Mouse (Mus musculus): ENCODE results near the gene Gm47189.
"Not testable (repeated sequence)": the region's sequence is repeated elsewhere in the genome, so short reads cannot be mapped to it uniquely, and the experiment has no call there.

GRCm38 (mm10) chr14:41772341-41772740 is at the start of gene Gm47189:
- TF ChIP-seq CTCF (IDR thresholded peaks at IDR 0.05; ENCODE audit: low read depth, low read length); POLR2A (IDR thresholded peaks at IDR 0.05; ENCODE audit: borderline replicate concordance, low read depth, low read length): not testable (repeated sequence)
